Mouse (Mus musculus): ENCODE measurements at regions not wholly inside any gene's neighbourhood (a gene's known extent, or its start where the extent isn't known, plus 50 kb on each side); places are given as distances from the start of the nearest gene placed in this dataset.

DNA sequence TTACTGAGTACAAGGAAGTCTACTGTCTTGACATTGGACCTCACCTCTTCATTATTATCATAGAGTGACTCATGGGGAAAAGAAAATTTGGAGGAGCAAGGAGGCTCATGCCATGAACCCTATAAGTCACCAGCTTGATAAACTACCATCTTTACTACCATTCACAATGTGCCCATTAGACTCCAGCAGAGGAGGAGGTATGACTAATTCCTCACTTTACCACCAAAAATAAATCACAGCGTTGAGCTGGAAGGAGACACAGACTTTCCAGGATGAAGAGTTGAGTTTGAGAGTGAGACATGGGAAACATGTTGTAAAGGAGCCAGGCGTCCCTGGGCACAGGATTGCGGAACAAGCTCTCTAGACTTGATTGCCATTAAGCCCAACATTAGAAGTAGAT, 195.0 kb upstream of the Mctp2 start:
- no peak for DNase-seq (ENCODE audit: low read depth, low spot score)

DNA sequence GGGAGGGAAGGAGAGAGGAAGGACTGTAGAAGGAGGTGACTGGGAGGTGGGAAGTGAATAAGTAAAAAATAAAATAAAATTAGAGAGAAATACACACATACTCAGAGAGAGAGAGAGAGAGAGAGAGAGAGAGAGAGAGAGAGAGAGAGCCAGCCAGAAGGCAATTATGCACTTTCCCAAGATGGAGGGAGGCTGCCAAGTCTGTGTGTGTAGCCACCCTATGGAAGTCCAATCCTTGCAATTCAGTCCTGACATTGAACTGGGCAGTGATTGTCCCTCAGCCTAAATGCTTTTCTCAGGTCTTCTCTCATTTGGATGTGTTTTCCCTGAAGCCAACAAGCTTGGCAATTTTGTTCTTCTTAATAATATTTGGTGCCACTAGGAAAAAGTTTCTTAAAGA, 197.3 kb upstream of the Mctp2 start:
- DNase-seq (ENCODE audit: low read depth, low spot score), result no peak

DNA sequence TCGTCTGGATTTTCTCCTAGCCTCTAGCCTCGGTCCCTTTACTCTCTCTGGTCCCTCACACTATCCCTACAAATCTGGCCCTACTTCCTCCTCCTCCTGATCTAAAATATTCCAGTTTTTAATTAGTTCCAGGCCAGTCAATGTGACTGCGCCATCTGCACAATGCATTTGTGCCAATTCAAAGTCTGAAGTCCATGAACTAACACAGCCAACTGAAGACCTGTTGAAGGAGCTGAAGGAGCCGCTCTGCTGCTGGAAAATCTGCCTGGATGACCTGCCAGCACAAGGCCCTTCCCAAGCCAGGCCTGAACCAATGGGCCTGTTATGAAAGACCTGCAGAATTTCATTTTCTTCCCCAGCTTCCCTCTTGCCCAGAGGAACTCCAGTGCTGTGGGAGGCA, 197.9 kb upstream of the Mctp2 start:
- DNase-seq (ENCODE audit: low read depth, low spot score), result no peak

DNA sequence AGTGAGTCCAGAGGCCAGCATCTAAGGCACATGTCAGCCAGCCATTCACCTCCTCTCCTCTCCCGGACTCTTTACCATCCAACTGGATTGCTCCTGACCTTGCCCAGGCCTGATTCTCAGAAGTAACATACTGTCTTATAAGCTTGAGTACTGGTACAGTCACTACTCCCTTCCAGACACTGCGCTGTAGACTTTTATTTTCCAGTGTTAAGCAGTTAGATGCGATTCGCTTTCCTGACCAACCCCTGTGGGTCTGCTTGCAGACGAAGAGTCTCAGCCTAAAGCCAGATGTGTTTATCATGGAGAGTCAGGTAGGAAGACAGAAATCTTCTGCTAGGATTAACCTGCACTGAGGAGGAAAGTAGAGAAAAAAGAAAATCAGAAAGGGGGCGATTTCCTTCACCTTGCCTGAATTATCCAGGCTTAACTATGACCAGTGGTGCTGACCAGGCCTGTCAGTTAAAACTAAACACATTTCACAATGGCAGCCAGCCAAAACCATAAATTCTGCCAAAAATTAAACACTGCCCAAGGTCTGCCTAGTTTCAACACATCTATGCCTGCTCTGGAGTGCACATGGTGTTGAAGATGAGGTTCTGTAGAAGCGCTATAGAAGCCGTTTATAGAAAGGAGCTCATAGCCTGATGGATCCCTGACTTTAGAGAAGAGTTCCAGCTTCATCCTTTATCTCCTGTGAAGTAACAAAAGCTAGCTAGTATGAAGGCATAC, 199.5 kb upstream of the Mctp2 start:
- no peak for DNase-seq (ENCODE audit: low read depth, low spot score)

DNA sequence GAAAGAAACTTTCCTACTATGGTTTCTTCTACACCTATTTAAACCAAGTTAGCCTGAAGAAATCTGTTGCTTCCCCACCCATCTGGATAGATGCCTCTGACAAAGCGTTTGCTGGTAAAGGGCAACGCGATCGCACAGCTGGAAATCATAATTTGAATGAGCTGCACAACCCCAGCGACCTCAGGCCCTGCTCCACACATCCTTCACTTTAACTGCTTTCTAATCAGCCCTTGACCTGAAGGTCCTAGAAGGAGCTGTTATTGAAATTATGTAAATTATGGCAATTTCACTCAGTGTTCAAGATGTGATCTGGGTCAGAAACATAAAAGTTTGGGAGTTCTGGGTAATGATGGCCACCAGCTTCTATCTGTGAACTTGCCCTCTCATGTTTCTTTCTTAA, 201.5 kb upstream of the Mctp2 start:
- no peak for DNase-seq (ENCODE audit: low read depth, low spot score)

DNA sequence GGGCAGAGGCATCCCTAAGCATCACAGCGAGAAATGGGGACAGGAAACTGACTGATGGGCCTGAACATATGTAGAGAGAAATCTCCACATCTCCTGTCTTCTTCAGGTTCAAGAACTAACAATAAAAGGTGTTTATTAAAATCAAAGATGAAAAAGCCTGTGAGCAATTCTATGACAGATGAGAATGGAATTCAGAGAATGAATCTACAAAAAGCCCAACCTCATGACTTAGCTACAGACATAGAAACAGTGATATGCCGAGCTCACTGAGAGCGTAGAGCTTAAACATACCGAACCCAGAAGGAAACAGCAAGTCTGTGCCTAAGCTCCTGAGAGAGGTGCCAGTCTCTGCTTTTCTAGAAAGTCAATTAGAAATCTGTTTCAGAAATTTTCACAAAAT, 203.7 kb upstream of the Mctp2 start:
- DNase-seq (ENCODE audit: low read depth, low spot score), result no peak

DNA sequence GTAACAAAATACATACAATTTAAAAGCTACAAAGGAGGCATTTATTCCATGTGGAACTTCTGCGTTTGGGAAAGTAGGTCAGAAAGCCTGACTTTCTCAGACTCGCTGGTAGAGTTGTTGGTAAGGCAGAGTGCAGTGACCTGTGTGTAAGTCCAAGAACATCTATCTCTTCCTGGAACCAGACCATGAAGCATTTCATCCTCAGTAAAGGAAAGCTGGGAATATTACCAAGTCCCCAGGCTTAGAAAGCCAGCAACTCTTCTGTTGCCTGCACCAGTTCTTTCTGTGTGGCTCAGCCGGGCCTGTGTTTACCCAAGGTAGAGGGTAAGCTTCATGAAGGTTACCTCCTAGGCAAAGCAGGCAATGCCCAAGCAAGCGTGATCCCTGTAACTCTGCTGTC, 207.0 kb upstream of the Mctp2 start:
- DNase-seq (ENCODE audit: low read depth, low spot score), result no peak

DNA sequence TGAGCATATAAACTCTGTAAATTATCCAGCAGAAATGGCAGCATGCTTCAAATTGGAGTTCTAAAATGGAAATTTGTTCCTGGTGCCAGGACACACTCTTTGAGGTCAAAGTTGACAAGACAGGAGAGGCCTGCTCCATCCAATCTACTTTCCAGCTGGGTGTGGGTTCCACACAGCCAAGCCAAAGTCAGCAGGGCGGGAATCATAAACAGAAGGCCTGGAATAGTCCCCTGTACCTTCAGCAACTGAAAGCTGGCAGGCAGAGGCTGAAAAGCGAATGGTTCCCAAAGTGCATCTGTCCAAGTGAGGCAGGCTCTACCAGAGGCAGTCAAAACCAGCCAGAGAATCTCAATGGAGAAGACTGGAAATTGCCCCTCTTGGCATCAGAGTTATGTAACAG, 208.4 kb upstream of the Mctp2 start:
- DNase-seq (ENCODE audit: low read depth, low spot score), result no peak

DNA sequence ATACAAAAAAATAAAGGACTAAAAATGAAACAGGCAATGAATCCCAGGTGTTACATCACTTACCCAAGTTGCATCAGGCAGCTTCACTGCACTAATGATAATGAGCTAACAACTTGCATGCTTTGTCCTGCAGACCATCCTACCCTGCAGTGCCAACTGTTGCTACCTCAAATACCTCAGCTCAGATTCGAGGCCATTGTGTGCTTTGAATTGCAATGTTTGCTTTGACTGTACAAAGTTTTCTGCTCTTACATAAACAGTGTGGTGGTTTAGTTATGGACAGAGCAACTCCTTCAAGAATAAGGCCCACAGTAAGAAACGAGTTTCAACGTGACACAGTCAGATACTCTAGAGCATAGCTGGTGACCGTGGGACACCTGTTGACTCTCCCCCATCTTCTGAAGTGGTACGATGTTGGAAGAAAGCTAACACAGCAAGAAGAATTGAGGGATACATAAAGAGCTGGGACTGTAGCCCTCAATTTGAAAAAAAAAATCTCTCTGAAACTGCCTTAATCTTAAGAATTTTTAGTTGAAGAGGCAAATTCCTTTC, 212.1 kb upstream of the Mctp2 start:
- no peak for DNase-seq (ENCODE audit: low read depth, low spot score)

DNA sequence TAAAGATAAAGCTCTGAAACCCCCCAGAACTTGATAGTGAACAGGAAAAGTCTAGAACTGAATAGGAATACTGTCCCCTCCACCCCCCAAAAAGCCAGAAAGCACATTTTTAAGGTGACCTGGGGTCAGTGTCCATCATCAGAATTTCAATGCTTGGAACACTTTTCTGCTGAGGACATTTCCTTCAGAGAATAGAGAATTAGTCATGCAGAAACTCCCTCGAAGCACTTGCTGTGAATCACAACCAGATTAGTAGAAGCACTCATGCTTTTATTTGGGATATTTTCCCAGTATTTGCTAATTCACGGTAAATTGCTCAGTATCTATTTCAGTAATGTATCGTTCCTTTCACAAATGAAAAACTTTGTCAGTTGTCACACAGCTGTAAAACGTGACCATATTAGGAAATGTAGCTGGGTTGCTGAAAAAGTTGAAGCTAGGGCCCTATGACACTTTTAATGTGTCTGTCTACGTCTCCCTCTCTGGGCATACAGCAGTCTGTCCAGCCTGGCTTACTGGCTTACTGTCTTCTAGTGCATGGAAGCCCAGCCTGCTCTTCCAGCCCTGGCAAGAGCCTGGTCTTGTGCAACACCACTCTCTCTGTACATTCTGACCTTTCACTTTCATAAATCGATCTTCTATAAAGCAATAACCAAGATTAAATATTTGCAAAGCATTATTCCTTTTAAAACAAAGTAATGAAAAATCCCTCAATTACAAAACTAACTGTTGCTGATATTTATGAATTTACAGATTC, 213.1 kb upstream of the Mctp2 start:
- no peak for DNase-seq (ENCODE audit: low read depth, low spot score)

DNA sequence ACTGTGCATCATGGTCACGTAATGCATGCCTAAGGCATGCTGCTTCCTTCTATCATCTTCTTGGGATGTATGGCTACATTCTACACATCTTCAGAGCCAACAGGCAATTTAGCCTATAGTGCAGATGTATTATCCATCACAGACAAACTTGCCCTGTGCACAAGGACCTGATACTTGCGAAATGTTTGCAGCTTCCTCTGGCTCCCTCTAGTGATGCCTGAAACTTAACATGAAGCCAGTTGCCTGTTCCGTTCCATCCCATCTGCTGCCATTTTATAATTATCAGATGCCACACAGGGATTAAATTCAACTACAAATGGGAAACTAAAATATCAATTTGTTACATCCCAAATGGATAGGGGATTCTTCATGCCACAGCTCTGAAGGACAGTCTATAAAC, 222.5 kb upstream of the Mctp2 start:
- no peak for DNase-seq (ENCODE audit: low read depth, low spot score)

DNA sequence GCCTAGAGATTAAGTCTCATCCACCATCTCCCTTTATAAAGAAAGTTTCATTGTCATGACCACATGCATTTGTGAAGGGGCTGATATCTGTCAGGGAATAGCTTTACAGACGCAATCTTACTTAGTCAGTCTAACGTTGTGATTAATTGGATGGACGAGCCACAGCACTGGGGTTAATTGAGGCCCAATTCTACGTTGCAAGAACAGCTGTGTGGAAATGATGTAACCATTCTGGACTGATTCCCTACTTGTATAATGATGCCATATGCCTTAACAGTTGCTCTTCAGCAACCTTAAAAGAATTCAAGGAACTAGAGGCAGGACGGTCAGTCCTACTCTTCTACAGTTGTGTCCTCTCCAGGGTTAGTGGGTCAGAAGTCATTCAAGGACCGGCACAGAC, 231.9 kb upstream of the Mctp2 start:
- no peak for DNase-seq (ENCODE audit: low read depth, low spot score)

DNA sequence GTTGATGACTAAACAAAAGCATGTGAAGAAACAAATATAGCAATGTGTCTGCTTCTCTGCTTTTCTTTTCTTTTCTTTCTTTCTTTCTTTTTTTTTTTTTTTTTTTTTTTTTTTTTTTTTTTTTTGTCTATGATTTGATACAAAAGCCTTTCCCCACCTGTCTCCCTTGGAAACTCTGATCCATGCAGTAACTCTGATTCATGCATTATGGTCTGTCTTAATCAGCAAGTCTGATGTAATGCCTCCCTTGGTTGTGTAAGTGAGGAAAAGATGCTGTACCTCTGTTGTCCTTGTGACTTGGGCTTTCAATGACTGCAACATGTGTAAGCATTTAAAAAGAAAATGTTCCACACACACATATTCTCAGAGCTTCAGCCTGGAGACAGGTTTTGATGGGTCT, 233.5 kb upstream of the Mctp2 start:
- no peak for DNase-seq (ENCODE audit: low read depth, low spot score)

DNA sequence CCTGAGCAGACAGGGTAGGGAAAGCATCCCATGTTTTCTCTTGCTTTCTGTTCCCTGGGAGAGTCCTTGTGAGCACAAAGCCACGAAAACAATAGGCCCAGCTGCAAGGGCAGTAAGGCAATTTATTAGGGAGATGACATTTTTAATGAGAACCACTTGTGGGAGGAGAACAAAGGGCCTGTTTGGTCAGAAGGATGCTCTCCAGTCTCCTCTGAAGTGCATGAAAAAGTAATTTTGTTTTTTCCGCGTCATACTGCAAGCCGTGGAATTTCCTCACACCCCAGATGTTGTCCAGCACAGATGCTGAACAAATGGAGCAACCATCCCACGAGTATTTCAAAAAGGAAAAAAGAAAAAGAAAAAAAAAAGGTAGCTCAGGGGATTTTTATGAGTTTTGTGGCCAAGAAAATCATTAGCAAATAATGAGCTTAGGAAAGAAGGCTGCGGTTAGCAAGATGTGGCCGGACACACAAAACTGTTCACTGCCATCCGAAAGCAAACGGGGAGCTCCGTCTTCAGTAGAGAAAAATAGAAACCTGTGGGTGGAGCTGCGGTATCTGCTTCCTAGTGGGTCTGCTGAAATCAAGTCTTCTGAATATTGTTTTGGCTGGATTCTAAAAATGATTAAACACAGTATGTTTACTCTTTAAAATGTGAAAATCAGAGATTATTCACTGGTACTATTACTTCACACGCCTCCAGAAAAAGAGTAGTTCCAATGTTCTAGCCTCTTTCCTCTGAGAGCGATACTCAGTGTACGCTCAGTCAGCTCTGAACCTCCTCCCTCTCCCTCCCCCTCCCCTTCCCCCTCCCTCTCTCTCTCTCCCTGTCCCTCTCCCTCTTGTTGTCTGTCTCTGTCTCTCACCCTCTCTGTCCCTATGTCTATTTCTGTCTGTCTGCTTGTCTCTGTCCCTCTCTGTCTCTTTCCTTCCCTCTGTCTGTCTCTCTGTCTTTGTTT, 235.4 kb upstream of the Mctp2 start:
- peak; percentile 15 for DNase-seq (ENCODE audit: low read depth, low spot score)

DNA sequence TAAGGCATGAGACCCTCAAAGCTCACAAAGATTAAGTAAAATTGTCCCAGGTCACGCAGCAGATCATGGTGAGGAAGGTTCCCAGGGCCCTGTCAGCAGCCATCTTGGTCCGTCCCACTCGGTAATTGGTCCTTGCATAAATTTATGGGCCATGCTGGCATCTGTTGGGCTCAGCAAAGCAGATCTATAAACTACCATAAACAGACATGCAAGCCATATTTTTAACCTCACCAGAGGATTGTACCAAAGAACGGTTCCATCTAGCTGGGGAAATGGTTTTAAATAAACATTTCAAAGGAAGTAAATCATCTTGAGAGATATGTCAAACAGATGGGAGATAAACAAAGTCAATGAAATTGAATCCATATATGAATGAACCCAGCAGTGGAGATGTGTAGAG, 237.1 kb upstream of the Mctp2 start:
- DNase-seq (ENCODE audit: low read depth, low spot score), result no peak

DNA sequence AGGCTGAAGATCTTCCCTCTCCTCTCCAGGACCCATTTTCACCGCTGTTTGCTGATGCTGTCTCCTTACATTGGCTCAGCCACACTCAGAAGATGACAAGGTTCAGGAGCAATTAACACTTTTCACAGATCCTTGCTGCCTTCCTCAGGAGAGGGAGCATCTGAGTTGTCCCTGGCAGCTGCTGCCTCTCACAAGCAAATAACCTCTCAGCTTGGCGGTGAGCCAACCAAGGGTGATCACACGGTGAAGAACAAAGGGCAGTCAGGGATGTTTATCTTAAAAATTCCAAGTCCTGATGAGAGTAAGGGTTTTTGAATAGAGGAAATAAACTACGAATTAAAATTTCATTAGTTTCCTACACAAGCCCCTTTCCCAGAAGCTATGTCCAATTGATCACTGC, 237.5 kb upstream of the Mctp2 start:
- DNase-seq (ENCODE audit: low read depth, low spot score), result no peak

DNA sequence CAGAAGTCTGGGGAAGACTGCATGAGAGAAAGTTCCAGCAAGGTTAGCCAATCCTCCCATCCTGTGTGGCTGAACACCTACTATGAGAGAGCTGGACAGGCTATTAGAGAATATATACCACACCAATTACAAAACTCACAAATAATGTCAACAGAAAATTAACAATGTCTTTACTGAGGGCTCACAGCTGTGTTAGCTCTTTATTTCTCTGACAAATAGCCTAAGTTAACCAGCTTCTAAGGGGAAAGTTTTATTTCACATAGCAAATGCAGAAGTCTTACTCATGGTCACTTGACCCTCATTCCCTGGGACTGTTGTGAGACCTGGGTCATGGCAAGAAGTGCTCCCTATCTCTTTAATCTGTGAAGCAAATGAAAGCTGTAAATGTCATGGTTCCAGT, 261.0 kb upstream of the Mctp2 start:
- no peak for DNase-seq (ENCODE audit: low read depth, low spot score)

DNA sequence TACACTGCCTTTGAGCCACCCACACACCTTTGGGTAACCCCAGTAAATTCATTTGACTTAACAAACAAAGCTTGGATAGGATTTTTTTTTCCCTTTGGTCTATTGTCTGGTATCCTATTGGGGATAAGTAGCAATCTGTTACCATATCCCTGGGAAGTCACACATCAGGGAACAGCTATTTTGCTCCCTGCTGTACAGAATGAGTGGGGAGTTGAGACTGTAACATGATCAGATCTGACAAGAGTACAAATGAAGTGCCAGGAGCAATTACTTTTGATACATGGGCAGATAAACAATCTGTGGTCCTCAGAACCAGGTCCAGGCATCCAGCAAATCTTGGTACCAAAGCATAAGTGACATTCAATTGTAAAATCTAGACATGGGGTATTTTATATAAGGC, 262.8 kb upstream of the Mctp2 start:
- no peak for DNase-seq (ENCODE audit: low read depth, low spot score)

DNA sequence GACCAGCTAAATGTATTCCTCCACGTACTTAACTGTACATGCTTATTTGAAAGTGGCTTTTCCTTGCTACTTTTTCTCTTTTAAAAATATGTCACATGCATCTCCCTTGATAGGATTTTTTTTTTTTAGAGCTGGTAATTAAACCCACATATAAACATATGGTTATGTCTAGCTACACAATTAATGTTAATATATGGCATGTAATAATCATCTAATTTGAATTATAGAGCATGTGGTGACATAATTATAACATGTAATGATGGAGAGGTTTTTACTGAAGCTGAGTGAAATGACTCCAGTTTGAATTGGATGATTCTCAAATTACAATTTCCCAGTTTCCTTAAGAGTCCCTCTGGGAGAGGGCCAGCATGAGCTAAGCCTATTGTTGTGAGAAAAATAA, 267.9 kb upstream of the Mctp2 start:
- no peak for DNase-seq (ENCODE audit: low read depth, low spot score)

DNA sequence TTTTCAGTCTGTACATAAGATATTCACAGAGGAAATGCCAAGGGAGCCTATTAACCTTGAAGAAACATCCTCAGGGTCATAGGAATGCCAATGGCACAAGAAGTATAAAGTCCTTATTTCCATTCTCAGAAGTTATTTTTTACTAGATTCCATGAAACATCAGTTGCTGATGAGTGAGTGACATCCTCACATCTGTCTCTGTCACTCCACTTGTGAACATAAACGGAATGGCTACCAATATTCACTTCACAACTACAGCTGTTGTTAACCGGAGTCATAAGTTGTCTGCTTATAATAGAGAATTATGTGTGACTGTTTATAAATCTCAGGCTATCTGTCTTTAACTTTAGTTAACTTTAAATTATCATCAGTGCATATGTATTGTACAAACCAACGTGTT, 278.0 kb upstream of the Mctp2 start:
- DNase-seq (ENCODE audit: low read depth, low spot score), result no peak

DNA sequence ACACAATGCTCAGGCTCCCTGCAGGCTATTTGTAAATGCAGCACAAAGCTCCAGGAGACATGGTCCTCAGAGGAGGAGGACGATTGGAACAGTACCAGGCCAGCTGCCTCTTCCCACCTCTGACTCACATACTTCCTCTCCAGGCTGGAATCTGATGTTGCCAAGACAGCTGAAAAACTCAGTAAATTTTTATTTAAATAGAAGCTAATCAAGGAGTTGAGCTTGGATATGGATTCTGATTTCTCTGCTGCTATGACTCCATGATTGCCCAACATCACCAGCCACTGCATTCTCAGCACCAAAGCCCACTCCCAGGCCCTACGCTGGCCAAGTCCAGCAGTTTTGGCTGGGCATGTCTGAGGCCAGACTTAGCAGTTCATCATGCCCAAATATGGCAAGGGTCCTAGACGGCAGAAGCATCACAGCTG, 282.8 kb upstream of the Mctp2 start:
- peak; percentile 65 for DNase-seq (ENCODE audit: low read depth, low spot score)
